Mouse (Mus musculus) monocyte, adult 2 months (primary cell): ENCODE data around the gene Mcub.
A peak's percentile ranks its signal among the peaks of the same experiment; 100 is the strongest.

Source experiments
- DNase-seq, 2 experiments: peaks; one replicate each; pipeline ENCODE4 v3.0.0; 2022; ENCODE audit warnings: low spot score in 2 of 2, low read depth in 1 of 2

The Mcub gene

DNA sequence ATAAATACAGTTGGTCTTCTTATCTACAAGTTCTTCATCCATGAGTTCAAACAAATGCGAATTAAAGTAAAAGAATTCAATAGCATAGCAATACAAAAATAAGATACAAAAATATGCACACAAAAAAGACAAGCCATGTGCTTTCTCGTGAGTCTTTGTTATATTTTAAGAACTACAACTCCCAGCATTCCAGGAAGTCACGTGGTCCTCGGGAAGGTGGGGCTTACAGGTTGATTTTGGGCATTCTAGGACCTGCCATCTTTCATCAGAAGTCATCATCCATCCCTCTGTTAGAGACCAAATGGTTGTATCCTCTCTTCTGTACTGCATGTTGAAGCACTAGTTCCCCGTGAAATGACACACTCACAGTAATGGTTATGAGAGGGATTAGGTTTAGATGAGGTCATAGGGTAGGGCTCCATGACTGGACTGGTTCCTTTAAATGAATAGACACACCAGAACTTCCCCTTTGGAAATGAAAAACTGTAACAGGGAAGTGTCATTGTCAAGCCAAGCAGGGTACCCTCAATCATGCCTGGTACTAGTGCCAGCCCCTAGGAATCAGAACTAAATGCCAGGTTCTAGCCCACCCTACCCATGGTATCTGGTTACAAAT is 20.7 kb downstream of the Mcub start:
- DNase-seq = peak in 1 of 2 experiments; percentile 15

DNA sequence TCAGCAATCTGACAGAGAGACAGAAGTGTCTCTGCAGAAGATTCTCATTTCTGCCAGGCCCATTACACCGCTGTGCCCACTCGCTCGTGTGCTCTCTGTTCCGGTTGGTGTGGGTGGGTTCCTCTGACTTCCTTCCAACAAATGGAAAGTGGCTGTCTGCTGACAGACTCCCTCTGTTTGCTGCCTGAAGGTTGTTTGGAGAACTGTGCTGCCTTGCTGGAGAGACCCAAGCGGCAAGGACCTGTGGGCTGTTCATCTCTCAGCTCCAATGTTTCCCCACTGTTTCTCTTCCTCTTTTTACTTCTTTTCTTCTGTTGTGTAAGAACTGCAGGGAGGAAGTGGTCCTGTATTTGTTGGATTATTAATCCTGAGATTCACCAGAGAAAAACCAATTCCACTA is 21.6 kb downstream of the Mcub start:
- DNase-seq = peak; percentile 60 to 75

DNA sequence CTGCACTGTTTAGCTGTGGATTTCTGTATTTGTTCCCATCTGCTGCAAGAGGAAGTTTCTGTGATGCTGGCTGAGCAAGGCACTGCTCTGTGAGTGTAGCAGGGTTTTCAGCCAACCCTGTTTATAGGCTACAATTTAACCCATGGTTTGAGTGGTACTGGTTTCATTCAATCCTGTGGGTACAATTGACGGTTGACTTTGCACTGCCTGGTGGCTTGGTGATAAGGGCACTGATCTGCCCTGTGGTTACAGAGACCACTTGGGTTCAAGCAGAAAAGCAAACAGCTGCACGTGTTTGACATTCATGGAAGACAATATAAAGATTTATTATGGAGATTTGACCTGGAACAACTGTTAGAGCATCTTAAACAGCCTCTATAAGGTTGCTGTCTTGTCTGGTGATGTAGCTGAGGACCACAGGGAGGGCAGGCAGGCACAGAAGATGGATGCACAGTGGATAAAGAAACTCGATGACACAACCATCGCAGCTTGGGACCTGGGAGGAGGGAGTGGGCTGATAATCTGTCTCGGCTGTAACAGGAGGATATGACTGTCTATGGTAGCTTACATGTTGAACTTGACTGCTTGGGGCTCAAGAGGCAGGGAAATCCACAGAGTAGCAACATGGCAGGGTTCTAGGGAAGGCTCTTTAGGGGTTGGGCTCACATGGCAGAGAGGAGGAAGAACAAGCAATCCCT is 23.6 kb downstream of the Mcub start:
- DNase-seq = no peak

DNA sequence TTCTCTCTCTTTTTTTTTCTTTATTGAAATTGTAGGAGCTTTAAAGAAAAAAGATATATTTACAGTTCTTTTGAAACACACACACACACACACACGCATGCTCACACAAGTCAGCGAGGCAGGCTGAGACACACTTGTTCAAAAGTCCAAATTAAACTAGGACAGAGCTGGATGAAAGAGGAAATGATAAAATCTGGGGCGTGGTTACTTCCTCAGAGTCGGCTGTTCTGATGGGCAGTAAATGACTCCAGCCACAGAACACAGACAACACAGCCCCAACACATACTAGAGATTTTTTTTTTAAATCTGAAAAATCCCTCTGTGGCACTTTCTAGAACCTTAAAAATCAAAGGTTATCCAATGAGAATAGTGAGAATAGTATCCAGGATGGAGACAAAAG is 26.2 kb downstream of the Mcub start:
- no peak for DNase-seq

DNA sequence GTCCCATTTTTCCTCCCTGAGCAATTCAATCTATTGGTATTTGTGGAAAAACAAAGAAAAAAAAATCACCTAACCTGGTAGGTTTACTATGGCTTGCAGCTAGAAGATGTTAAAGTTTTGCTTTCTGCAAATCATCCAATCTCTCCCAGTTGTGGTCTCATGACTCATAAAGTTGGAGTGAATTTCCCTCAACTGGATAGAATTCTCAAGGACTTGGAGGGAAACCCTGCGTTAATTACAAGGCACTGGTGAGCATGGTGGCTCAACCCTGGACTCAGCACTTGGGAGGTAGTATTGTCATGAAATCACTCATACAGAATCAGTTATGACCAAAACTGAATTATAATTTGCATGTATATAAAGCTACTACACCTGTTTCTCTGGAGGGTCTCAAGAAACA is 28.7 kb downstream of the Mcub start:
- DNase-seq = no peak

DNA sequence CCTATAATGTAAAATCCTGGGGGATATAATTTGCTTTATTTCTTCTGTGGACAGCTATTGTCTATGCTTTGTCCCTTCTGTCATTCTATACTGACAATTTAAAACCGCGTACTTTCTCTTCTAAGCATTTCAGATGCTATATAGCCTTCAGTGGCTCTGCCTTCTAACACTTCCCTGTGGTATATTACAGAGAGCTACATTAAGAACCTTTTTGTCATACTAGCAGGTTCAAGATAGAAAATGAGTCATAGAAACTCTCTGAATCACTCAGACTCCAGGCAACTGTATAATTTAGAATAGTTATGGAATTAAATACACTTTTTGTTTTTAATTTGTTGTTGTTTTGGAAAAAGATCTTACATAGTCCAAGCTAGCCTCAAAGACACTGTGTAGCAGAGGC is 29.2 kb downstream of the Mcub start:
- DNase-seq = no peak

DNA sequence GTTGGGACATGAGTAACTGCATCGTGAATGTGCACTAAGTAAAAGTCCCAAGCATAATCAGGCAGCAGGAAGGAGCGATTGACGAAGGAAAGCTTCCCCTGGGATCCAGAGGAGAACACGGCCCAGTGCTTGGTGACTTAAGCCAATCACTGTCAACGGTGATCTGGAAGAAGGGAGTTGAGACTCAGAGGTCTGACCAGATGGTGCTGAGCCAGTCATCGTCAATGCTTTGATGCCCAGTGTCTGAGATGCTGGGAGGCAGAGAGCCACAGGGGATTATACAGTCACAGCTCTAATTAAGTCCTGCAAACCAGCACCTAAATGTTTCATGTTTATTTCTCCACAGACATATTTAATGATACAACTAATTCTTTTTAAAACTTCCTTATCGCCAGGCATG is 30.9 kb downstream of the Mcub start:
- DNase-seq = no peak

DNA sequence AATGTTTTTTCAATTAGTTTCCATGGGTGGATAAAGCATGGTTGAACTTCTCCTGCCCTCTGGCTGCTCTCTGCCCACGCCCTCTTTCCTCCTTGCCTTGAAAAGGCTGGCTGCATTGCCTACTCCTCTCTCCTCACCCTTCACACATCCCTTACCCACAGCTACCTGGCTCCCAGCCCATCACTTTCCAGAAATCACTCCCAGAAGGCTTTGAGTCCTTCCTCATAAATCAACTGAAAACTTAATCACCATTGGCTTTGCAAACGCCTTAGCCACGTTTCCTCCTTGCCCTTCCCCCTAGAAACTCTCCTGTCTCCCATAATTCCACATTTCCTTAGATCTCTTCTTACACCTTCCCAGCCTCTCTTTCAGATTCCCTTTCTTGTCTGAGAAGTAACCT is 32.2 kb downstream of the Mcub start:
- DNase-seq = no peak

DNA sequence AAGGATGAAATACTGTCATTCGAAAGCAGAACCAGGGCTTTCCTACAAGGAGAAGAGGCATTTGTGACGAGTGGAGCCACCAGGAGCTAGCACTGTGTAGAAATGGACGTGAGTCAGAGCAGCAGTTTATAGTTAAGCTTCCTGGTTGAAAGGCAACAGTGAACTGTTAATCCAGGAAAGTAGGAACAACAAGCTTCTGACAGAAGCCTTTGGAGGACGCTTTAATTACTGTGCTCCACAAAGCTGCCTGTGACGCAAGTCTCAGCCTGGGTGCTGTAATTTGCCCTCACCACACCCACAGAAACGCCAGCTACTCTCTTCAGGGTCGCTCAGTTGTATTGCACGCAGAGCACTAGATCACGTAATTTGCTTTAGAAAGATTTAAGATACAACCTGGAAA is 33.4 kb downstream of the Mcub start:
- DNase-seq = peak; percentile 6 to 50

DNA sequence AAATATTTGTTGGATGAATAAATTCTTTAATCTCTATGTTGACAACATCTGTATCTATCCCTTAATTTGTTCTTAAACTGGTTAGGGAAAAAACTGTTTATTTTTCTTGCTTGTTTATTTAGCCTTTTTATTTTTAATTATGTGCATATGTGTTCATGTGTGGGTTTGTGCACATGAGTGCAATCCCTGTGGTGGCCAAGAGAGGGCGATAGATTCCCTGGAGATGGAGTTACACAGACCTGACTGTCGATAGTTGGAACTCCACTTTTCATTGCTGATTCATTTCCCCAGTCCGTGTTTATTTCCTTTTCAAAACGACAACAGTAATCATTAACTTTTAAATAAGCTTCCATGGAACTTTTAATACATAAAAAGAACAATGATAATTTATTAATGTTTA is 37.6 kb downstream of the Mcub start:
- peak; percentile 29 to 56 for DNase-seq

DNA sequence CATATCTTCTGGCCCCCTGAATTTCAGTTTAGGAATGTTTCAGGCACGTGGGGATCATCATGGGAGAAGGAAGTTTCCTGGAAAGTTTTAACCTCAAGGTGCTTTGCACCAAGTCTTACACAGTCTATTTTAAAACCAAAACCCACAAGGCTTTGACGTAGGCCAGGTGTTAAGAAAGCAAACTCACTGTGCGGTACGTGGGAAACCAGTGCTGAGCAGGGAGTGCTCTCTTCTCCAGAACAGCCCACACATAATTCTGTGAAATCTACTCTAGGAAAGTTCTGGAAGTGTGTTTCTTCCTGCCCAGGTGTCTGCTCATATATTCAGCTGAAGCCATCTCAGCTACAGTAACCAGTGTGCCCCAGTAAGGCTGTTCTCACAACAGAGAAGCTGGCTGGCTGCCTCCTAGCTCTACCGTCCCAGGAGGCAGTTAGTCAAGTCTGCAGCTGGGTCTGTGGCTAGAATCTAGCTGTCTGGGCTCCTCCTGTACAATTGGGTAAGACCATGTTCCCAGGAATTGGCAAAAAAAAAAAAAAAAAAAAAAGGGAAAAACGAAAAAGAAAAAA is 39.7 kb downstream of the Mcub start:
- DNase-seq = no peak

DNA sequence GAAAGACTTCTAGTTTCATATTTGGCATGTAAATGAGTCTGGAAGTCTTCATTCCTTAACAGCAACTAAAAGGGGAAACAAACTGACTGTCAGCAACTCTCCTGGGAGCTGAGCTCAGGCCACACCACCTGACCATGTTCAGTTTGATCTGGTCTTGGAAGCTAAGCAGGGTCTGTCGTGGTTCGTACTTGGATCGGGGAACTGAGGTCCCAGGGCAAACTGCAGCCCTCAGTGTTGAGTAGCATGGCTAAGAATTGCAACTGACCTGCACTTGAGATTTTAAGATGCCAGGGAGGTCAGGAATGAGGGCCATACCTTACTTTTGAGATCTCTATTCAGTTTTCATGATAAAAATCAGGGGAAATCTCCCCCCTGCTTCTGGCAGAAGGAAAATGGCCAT is 44.1 kb downstream of the Mcub start:
- no peak for DNase-seq

DNA sequence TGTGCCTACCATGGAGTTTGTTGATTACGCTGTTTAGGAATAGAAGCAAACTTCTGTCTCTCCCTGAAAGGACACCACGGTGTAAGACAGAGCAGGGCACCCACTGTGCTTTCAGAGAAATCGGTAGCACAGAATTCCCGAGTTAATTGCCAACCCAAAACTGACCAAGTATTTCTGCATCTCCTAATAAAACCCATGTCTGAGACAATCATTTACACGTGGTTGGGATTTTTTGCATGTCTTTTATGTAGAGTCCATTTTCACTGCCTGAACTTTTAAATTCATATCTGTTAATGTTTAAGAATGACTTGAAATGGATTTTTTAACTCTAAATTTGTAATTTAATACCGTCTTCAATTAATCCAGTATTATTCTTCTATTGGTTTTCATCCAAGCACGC is 46.4 kb downstream of the Mcub start:
- no peak for DNase-seq

DNA sequence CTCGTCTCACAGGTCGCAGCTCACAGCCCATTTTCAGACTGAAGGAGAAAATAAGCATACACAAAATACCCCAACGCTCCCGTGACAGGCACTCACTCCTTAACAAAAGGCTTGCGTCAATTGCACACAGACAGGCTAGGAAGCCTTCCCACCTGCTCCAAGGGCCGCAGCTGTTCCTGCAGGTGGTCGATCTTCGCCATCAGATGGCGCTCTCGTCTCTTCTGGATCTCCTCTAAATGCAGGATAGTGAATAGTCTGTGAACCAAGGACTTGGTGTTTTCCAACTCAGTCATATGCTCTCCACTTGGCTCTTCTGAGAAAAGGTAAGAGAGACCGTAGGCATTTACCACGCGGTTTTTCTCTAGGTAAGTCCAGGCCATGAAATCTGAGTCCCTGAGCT is 51.6 kb downstream of the Mcub start:
- no peak for DNase-seq

DNA sequence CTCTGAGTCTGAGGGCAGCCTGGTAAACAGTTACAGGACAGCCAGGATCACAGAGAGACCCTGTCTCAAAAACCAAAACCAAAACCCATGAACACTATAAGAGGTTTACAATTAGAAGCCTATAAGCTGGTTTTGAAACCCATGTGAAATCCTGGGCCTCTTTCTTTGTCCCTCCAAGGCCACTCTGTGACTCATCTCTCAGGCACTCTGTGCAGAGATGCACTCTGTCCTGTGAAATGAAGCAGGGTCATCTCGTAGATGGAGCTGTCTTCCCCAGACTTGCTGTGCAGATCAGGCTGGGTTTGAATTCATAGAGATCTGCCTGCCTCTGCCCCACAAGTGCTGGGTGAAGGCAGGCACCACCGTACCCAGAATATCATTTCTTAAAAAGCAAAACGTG is 52.6 kb downstream of the Mcub start:
- no peak for DNase-seq

DNA sequence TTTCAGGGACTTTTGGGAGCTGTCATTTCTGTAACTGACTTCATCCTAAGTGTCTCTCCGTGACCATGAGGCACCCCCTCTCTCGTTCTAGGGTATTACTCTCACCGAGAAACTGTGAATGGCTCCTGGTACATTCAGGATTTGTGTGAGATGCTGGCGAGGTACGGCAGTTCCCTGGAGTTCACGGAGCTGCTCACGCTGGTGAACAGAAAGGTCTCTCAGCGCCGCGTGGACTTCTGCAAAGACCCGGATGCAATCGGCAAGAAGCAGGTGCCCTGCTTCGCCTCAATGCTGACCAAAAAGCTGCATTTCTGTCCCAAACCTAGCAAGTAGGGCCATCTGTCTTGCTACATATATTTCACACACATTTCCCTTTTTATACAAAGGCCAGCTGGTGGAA is 56.8 kb downstream of the Mcub start:
- no peak for DNase-seq

DNA sequence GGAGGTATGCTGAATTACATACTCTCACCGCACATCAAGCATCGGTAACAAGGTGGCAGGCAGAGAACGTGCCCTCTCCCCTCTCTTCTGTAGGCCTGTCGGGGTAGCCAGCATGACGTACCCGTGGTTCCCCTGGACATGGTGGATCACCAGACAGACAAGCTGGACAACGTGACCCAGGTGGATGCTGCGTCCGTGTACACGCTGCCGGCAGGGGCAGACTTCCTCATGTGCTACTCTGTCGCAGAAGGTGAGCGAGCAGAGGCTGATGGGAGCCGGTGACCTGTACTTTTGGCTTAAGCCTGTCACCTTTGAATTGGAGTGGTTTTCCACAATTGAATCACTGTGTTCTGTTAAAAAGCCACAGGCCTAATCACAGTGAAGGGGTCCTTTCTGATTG is 58.0 kb downstream of the Mcub start:
- DNase-seq = no peak

DNA sequence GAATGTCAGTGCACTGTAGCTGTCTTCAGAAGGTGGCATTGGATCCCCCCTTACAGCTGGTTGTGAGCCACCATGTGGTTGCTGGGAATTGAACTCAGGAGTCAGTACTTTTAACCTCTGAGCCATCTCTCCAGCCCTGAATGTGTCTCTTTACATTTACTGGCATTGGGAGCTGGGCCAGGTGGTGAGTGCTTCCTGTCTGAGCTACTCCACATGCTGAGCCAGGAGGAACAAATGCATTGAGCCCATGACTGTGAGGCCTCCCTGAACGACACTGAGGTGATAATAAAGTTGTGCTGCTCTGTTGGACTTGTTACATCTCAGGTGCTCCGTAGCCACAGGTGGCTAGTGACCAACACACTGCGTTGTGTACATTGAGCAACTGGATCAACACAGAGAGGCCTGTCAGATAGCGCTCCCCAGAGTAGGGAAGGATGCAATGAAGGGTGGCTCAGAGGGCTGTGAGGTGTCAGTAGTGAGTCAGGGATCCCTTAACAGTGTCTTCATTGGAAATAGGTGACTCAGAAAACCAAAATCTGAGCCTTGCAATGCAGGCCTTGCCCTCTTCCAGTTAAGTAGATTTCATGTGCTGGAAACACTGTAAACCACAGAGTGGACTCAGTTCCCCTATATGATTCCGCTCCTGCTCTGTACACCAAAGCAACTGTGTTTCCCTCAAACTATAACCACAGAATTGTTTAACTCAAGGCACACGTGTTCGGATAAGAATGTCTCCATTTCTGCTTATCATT is 65.4 kb downstream of the Mcub start:
- peak; percentile 14 to 33 for DNase-seq

DNA sequence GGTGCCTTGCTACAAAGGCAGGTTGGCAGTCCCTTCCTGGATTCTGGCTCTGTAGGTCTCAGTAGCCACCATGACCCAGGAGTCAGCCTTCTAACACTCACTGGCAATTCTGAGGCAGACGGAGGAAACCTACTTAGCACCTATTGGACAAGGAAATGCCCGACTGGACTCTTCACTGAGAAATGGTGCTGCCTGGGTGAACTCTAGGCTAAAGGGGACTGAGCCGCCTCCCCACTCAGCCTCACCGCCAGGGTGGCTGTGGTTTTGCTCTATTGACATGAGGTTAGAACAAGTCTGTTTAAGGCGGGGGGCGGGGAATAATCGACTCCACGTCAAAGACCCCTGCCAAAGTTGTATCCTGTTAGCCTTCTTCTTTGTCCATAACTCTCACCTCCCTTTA is 66.1 kb downstream of the Mcub start:
- no peak for DNase-seq

DNA sequence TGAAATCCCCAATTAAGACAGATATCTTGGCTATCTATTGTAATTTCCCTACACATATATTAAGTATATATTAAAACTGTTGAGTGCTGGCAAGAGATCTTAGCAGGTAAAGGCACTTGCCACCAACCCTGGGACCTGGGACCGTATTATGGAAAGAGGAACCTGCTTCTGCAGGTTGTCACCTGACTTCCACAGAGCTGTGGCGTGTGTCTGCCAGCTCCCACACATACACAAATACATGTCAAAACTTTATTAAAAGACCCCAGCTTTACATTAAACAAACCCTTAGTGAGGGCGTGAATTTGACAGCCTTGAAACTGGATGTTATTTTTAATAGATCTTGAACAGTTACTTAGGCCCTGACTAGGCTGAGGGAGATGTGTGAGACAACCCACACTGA is 66.6 kb downstream of the Mcub start:
- DNase-seq = no peak

DNA sequence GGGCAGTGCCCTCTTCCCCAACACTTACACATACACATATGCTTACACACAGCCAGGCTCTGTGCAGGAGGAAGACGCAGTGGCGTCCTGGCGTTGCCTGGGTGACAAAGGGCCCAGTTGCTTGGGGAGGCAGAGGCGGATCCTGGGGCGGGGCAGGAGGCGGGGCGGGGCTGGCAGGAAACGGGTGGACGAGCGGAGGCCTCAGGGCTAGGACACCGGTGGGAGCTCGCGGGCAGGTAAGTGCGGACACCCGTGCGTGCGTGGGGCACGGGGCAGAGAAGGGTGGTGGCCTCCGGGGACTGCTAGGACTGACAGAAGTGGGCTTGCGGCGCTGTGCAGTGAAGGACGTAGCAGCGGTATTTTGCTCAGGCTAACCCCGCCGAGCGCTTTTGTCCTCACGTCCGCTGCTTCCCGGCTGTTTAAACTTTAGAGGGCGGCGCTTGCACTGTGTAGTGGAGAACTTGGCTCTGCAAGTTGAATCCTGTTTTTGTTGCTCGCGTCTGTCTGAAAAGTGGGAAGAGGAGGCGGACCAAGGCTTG is 68.7 kb downstream of the Mcub start, which contains the start of gene Casp6:
Gene Casp6 (plus strand): TSS at position 155 of the 539 bp plus-strand sequence.
- DNase-seq = peak in 1 of 2 experiments; percentile 63

DNA sequence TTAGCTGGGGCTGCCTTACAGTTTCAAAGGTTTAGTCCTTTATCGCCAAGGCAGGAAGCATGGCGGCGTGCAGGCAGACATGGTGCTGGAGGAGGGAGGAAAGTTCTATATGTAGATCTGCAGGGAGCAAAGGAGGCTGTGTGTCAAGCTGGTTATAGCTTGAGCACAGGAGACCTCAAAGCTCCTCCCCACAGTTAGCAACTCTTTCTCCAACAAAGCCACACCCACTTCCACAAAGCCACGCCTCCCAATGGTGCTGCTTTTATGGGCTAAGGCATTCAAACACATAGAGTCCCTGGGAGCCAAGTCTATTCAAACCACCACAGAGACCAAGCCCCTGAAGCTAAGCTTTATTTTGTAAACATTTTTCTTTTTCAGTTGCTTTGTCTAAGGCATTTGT is 71.1 kb downstream of the Mcub start:
- DNase-seq = no peak
